Mouse (Mus musculus) frontal cortex, adult 2 months (tissue): ENCODE data around the gene Tspan13. TPM values are rescaled to one million over a fixed set of nuclear protein-coding genes. Genes with fewer than 3 reads are reported as not detected.

Source experiments
- DNase-seq, 2 experiments: peaks; one replicate each; pipeline ENCODE4 v3.0.0; 2022; ENCODE audit warnings: low spot score in 1 of 2; ENCODE audit errors: extremely low spot score in 1 of 2
- polyA plus RNA-seq: library from polyadenylated mRNA; depleted of rRNA; stranded (reverse); fragments of >200 nt; gene quantifications from 2 replicates; pipeline ENCODE4 v1.2.3, GENCODE M21; 2012; rRNA removed

The Tspan13 gene
- 137 and 158 TPM in 2 replicates for polyA plus RNA-seq

DNA sequence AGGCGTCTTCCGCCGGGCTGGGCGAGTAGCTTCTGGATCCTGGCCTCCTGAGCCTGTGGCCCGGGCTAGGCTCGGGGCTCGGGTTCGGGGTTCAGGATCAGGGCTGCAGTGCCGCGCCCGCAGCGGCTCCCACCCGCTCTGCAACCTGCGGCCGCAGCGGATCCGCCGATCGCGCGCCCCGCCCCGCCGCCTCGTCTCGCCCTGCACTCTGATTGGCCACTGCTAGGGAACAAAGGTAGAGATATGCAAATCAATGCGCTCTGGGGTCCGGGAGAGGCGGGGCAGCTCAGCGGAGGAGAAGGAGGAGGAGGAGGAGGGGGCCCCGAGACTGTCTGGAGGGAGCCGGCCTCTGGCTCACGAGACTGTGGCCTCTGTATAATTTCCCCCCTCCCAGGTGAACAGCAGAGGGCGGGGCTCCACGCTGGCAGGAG is at the start of gene Tspan13:
Tspan13 (minus strand) TSS at position 153 of the 431 bp plus-strand sequence.
- DNase-seq: peak; percentile 80 to 93

GRCm38 (mm10) chr12:36091964-36092363 is 49.7 kb upstream of the Tspan13 start:
- no peak for DNase-seq

DNA sequence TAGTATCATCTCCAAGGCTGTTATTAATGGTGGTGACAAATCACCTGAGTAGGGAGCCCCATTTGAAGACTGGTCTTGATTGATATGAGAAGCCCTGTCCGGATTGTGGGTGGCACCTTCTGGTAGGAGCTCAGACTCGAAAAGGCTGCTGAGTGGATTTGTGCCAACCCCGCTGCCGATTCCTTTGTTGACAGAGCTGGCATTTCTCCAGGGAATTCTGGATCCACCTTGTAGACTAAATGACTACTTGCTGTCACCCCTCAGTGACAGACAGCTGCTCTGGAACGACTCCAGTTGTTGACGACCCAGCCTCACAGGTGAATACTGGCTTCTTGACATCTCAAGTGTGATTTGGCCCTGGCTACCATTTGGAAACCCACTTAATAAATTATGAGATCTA is 46.9 kb upstream of the Tspan13 start:
- DNase-seq: no peak

DNA sequence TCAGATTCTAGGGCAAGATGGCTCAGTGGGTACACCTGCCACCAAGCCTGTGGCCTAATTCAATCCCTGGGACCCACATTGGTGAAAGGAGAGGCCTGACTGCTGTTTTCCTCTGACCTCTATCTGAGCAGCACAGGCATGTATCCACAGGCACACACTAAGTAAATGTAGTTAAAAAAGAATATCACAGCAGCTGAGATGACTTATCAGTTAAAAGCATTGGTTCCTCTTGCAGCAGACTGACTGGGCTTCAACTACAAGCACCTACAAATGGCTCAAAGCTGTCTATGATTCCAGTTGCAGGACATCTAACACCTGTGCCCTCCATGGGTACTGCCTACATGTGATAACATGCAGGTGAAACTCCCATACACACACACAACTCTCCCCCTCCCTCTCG is 46.5 kb upstream of the Tspan13 start:
- DNase-seq: no peak

DNA sequence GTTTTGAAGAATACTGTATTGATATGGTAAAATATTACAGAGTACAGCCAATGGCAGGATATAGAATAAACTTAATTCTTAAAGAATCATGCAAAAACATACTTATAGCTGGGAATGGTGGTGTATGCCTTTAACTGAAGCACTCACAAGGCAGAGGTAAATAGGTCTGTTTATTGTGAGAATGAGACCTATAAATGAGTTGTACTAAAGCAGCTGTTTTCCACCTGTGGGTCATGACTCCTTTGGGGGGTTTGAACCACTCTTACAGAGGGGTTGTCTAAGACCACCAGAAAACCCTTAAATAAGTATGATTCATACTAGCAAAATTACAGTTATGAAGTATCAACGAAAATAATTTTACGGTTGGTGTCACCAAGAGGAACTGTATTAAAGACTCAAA is 43.1 kb upstream of the Tspan13 start:
- DNase-seq: no peak

DNA sequence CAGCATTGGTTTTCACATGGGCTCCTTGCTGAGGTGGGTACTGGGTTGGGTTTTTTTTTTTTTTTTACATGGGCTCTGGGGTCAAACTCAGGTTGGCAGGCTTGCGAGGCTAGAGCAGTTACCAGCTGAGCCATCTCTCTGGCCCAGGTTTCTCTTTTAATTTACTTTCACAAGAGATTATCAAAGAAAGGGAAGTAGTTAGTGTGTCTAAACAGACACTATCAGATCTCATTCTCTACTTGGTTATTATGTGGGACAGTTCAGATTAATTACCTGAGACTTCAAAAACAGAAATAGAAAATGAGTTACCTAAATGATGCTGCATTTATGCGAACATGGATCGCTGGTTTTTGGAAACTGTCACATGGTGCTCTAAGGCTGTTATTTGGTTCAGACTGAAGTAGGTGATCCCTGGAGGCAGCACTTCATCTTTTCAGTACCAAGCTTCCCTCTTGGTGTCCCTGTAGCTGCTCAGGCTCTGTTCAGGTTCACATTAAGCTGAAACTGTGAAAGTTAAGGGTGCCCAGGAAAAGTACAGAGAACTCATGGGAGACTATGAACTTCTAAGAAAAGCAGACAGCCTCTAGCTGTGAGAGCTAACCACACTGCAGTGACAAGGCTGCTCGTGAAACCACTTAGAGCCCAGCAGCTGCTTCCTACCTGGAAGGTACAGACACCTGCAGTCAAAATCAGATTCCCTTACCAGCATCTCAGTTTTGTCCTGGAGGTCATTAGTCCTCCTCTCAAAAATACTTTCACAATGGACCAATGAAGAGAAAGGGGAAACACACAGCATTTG is 36.0 kb upstream of the Tspan13 start:
- DNase-seq: no peak

DNA sequence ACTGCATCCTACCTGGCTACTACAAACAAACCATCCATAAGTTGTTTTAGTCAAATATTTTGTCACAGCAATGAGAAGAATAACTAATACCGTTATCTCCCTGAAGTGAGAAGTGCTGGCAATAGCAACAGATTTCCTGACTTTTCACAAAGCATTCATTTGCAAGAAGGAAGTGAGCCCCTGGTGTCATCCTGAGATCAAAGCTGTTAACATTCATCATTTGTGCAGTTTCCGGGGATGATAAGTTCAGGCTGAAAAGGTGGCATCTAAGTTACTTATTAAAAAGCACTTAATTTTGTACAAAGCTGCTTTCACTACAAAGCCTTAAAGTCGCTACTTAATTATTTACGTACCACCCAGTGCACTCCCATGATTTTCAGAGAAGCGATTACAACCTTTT is 30.6 kb upstream of the Tspan13 start:
- no peak for DNase-seq

DNA sequence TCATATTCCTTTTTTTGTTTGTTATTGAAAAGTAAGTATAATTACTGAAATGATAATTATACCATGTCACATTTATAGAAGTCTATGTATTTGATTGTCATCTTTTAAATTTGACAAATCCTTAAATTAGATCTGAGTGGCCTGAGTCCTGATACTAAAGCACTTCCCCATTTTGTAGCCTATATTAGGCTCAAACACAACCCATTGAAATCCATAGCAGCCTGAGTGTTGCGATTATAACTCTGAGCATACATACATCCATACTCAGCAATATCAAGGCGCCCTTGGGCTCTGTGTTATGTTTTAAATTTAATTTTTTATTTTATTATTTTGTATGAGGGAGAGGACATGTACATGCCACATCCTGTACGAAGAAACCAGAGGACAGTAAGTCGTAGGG is 27.9 kb upstream of the Tspan13 start:
- no peak for DNase-seq

DNA sequence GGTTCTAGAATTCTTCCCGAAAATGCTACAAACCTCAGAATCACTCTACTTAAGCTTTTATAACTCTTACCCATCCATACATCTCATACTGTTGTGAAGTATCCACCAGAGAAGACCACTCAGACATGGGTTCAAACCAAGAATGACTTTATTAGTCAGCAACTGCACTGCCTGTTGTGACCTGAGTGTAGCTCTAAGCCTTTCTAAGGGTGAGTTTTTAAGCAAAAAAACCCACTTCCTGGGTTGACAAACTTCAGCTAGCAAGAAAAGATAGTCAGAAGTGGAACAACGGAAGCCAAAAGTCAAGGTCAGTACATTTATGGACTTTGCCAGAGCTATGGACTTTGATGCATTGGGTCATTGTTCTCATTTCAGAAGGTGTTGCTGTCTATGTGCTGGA is 25.2 kb upstream of the Tspan13 start:
- DNase-seq: no peak

- DNase-seq: peak in 1 of 2 experiments; percentile 51
Observed at GRCm38 (mm10) chr12:36065911-36066310, 23.6 kb upstream of the Tspan13 start.

- DNase-seq: no peak
Observed at GRCm38 (mm10) chr12:36057699-36058098, 15.4 kb upstream of the Tspan13 start.

GRCm38 (mm10) chr12:36050276-36050675 is 8.0 kb upstream of the Tspan13 start:
- DNase-seq: no peak

DNA sequence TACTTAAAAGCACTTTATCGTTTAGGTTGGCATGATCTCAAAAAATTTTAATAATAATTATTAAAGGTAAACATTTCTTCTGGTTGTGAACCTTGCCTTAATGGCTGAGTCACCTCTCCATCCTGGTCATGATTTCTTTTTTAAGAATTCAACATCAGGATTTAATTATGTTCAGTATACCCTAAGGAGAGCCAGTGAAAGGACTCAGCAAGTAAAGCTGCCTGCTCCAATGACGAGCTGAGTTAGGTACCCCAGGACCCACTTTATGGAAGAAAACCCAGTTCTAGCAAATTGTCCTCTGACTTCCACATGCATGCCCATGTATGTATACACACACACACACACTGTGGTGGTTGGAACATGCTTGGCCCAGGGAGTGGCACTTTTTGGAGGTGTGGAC is 5.3 kb upstream of the Tspan13 start:
- DNase-seq: no peak

- DNase-seq: no peak
Observed at GRCm38 (mm10) chr12:36046196-36046595, 3.9 kb upstream of the Tspan13 start.

GRCm38 (mm10) chr12:36044691-36045090 is 2.4 kb upstream of the Tspan13 start:
- DNase-seq: no peak

DNA sequence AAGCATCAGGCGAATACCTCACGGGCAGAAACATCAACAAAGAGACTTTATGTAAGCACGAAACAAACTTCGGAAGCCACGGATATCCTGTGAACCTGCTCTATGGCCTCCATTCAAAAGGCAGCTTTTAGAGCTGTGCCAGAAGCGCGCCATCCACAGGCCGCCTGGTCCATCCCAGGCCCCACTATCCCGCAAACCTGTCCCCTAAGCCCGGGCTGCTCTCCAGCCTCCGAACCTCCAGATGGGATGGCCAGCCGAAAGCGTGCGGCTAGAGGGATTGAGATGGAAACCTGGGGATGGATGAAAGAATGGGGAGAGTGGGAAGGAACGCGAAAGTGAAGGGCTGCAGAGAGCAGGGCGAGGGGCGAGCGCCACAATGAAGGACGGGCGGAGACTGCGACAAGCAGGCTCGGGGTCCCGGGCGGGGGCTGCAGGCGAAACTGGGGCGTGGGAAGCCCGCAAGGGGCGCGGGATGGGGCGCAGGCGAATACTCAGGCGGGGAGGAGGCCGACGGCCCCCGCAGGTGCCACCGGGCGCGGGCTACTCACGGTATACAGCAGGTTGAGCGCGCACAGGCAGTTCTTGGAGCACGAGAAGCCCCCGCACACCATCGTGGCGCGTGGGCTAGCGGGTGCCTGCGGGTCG is 475 bp downstream of the Tspan13 start:
- peak in 1 of 2 experiments; percentile 60 for DNase-seq

DNA sequence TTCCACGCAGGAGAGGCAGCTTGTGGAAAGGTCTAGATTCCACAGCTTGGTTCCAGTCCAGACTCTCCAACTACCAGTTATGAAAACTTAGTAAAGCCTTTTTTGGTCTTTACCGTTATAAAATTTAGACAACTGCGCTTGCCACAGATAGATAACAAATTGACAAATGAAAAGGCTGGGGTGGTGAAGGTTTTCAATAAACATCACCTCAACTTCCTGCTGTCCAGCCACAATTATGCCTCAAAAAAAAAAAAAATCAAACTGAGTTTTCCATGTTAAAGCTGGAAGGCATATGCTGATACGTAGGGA is 1.1 kb downstream of the Tspan13 start:
- peak in 1 of 2 experiments; percentile 34 for DNase-seq

- DNase-seq: no peak
Observed at GRCm38 (mm10) chr12:36040571-36041280, 1.6 kb downstream of the Tspan13 start.

DNA sequence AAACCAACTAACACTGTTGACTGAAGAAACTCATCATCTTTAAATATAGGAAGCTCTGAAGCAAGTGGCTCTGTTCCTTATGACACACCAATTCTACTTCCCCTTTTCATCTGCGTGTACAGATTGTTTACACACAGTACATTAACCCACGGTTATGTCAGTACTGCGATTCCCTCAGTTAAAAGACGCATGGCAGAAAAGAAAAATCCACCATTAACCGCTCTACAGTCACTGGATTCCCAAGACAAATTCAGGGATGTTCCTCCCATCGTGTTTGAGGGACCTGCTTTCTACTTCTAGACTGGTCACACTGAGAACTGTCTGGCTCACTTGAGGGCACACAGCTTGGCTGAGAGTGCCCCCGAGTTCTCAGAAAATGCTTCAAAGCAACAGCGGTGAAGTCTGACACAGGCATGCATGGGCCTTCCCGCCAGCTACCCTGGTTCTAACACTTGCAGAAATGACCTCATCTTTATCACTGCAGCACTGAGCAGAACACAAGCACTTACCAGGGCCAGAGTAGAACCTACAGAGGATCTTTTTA is 2.7 kb downstream of the Tspan13 start:
- DNase-seq: peak in 1 of 2 experiments; percentile 25

GRCm38 (mm10) chr12:36036776-36037175 is 5.5 kb downstream of the Tspan13 start:
- DNase-seq: no peak

- DNase-seq: no peak
Observed at GRCm38 (mm10) chr12:36036121-36036520, 6.2 kb downstream of the Tspan13 start.
